Mouse (Mus musculus) E14TG2a.4 (cell line): Measurements from ENCODE around the gene Fam98b.

ENCODE experiments used
- CTCF ChIP-seq: conservative IDR thresholded peaks from 2 replicates; pipeline ENCODE4 v1.5.1; 2014; ENCODE audit warnings: low read length
- POU5F1 ChIP-seq: IDR thresholded peaks from 2 replicates; pipeline ENCODE4 v1.6.1; 2014; ENCODE audit warnings: low read length, borderline replicate concordance

DNA sequence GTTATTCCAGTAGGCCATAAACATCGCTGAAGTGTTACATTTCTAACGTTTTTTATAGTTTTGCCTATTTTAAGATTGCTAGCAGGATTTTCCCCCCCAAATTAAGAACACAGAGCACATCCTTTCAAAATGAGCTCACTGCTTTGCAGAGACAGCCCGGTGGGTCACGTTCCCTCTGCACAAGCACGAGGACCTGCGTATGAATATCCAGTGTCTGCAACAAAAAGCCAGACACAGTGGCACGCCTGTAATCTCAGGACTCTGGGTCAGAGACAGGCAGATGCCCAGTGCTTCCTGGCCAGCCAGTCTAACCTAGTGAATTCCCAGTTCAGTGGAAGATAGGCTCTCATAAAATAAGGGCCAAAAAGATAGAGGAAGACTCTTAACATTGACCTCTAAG lies 19.3 kb upstream of the Fam98b start:
- TF ChIP-seq CTCF (no peak), POU5F1 (no peak)
